Mouse (Mus musculus) liver, embryonic 13.5 days (tissue): ENCODE results near the gene Aifm2. TPM values are rescaled to one million over a fixed set of nuclear protein-coding genes. Genes with fewer than 3 reads are reported as not detected.

Source experiments
- ATAC-seq: fragments of 200-750 bp; cut with Nextera tagmentation; 2 replicates; pipeline ENCODE4 v1.8.0; 2017; ENCODE audit warnings: low read depth, mild to moderate bottlenecking, moderate number of reproducible peaks, moderate library complexity
- DNase-seq: peaks from one replicate; pipeline ENCODE4 v3.0.0; 2022
- H3K27ac ChIP-seq: fragments of 300-500 bp; sonication (generic); 2 replicates; pipeline ENCODE4 v1.5.1; 2015; ENCODE audit warnings: moderate library complexity, mild to moderate bottlenecking, inconsistent platforms
- H3K27me3 ChIP-seq: fragments of 300-500 bp; sonication (generic); 2 replicates; pipeline ENCODE4 v1.6.1; 2015; ENCODE audit warnings: mild to moderate bottlenecking, inconsistent platforms
- H3K36me3 ChIP-seq: fragments of 300-500 bp; sonication (generic); 2 replicates; pipeline ENCODE4 v1.6.1; 2015; ENCODE audit warnings: mild to moderate bottlenecking, inconsistent platforms
- H3K4me1 ChIP-seq: fragments of 300-500 bp; sonication (generic); replicated peaks from 2 replicates; pipeline ENCODE4 v1.6.1; 2015; ENCODE audit warnings: inconsistent platforms
- H3K4me2 ChIP-seq: fragments of 300-500 bp; sonication (generic); 2 replicates; pipeline ENCODE4 v1.6.1; 2015; ENCODE audit warnings: inconsistent platforms, mild to moderate bottlenecking, moderate library complexity
- H3K4me3 ChIP-seq: fragments of 300-500 bp; sonication (generic); replicated peaks from 2 replicates; pipeline ENCODE4 v1.5.1; 2015; ENCODE audit warnings: mild to moderate bottlenecking, inconsistent platforms
- H3K9ac ChIP-seq: fragments of 300-500 bp; sonication (generic); 2 replicates; pipeline ENCODE4 v1.6.1; 2015; ENCODE audit warnings: mild to moderate bottlenecking, inconsistent platforms
- H3K9me3 ChIP-seq: fragments of 300-500 bp; sonication (generic); replicated peaks from 2 replicates; pipeline ENCODE4 v1.6.1; 2016; ENCODE audit warnings: inconsistent platforms
- WGBS: fragments of 180-500 bp; shearing (Covaris S2); methylation state at CpG from one replicate; pipeline ENCODE4 v1.1.7; 2015; ENCODE audit not compliant: insufficient replicate concordance; 5-methylcytosine and 5-hydroxymethylcytosine counted together
- polyA plus RNA-seq: library from polyadenylated mRNA; unstranded; fragments of >200 nt; fragmentation: Nextera tagmentation; extraction: Ambion mirVana; gene quantifications from 2 replicates; pipeline ENCODE4 v1.2.1, GENCODE M21; 2015

Aifm2 gene
- polyA plus RNA-seq, result 3.0 and 3.1 TPM in 2 replicates

- peak within 1 kb of the TSS; percentile 63 for H3K9ac ChIP-seq
- H3K4me3 ChIP-seq, result peak within 1 kb of the TSS; percentile 64
- H3K4me2 ChIP-seq, result peak within 1 kb of the TSS; percentile 87
- 14% methylated on average over 31 of the region's 36 CpGs for WGBS
- H3K36me3 ChIP-seq, result no peaks in the 10 kb centered on the region
- no peaks in the 10 kb centered on the region for H3K27me3 ChIP-seq
- H3K27ac ChIP-seq, result no peak within 1 kb of the TSS
- DNase-seq, result peak; percentile 53
- ATAC-seq, result peak; percentile 91
- H3K9me3 ChIP-seq, result no peaks in the 10 kb centered on the region
- peaks cover 21% of the 10 kb centered on the region for H3K4me1 ChIP-seq
Measured at GRCm38 (mm10) chr10:61714771-61715461, at the start of gene Aifm2. Gene Aifm2 (plus strand): TSS chr10:61715263.

DNA sequence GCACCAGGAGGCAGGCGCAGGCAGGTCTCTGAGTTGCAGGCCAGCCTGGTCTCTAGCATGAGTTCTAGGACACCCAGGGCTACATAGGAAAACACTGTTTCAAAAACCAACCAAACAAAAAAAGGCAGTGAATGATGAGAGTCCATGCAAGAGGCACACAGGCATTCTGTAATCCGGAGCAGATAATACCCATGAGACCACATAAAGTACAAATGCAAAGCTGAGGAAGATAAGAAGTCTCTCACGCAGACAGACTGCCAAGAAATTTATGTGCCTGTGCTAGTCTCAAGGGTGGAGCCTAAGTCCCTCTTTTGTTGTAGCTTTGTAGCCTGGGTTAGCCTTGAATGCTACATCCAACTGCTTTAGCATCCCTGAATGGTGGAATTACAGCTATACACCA is 49.4 kb upstream of the Aifm2 start:
- Histone ChIP-seq H3K4me3 (no peak overlapping the region), H3K4me1 (peaks cover 16% of the 10 kb centered on the region), H3K36me3 (peaks cover 83% of the 10 kb centered on the region), H3K27me3 (no peaks in the 10 kb centered on the region), H3K9me3 (no peaks in the 10 kb centered on the region), H3K9ac (no peak overlapping the region), H3K27ac (no peak overlapping the region), H3K4me2 (no peak overlapping the region)
- no peak for ATAC-seq
- WGBS, result 68% methylated on average over 3 of the region's 3 CpGs
- DNase-seq, result no peak

GRCm38 (mm10) chr10:61669289-61669688 is 45.8 kb upstream of the Aifm2 start:
- WGBS, result 87% methylated on average over 7 of the region's 7 CpGs
- H3K36me3 ChIP-seq, result peaks cover 80% of the 10 kb centered on the region

GRCm38 (mm10) chr10:61669896-61670295 is 45.2 kb upstream of the Aifm2 start:
- H3K36me3 ChIP-seq, result peaks cover 80% of the 10 kb centered on the region
- ATAC-seq (peak; percentile 73), DNase-seq (peak; percentile 13)
- no peaks in the 10 kb centered on the region for H3K9me3 ChIP-seq
- H3K9ac ChIP-seq, result no peak overlapping the region
- H3K27me3 ChIP-seq, result no peaks in the 10 kb centered on the region
- no peak overlapping the region for H3K4me2 ChIP-seq
- H3K27ac ChIP-seq, result peak overlapping the region; percentile 3; the same call in 1 of the 2 replicates
- H3K4me3 ChIP-seq, result no peak overlapping the region
- peaks cover 16% of the 10 kb centered on the region for H3K4me1 ChIP-seq

More at GRCm38 (mm10) chr10:61669289-61669688, 45.8 kb upstream of the Aifm2 start:
- Histone ChIP-seq H3K9ac (no peak overlapping the region), H3K9me3 (no peaks in the 10 kb centered on the region), H3K4me3 (no peak overlapping the region), H3K27me3 (no peaks in the 10 kb centered on the region), H3K27ac (no peak overlapping the region), H3K4me2 (no peak overlapping the region), H3K4me1 (peaks cover 16% of the 10 kb centered on the region)
- ATAC-seq, result no peak
- DNase-seq, result no peak

DNA sequence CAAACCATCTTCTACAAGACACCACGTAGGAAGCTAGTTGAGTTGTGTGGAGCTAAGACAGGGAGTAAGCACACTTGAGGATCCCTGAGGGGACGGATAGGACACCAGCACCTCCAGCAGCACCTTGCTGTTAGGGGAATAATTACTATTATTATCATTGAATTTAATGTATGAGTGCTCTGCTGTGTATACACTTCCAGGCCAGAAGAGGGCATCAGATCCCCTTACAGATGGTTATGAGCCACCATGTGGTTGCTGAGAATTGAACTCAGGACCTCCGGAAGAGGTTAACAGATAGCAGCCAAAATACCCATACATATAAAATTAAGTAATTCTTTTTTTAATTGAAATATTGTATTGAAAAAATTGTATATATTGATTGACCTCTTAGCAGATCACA is 44.3 kb upstream of the Aifm2 start:
- DNase-seq, result no peak
- Histone ChIP-seq H3K4me2 (no peak overlapping the region), H3K9ac (no peak overlapping the region), H3K27ac (0 out of 2 replicates have a peak overlapping the region, but pooled peaks have one; percentile 3), H3K4me1 (peaks cover 22% of the 10 kb centered on the region), H3K27me3 (no peaks in the 10 kb centered on the region), H3K36me3 (peaks cover 77% of the 10 kb centered on the region), H3K4me3 (no peak overlapping the region), H3K9me3 (no peaks in the 10 kb centered on the region)
- 86% methylated on average over 3 of the region's 3 CpGs for WGBS
- ATAC-seq, result no peak

- Histone ChIP-seq H3K9ac (peak overlapping the region; percentile 26; the same call in 1 of the 2 replicates), H3K4me2 (peak overlapping the region; percentile 41), H3K27me3 (no peaks in the 10 kb centered on the region), H3K27ac (peak overlapping the region; percentile 61), H3K4me1 (peaks cover 31% of the 10 kb centered on the region), H3K4me3 (no peak overlapping the region), H3K9me3 (no peaks in the 10 kb centered on the region), H3K36me3 (peaks cover 39% of the 10 kb centered on the region)
- WGBS, result 22% methylated on average over 3 of the region's 3 CpGs
- DNase-seq (peak; percentile 63), ATAC-seq (peak; percentile 28)
Measured at GRCm38 (mm10) chr10:61675935-61676334, 39.1 kb upstream of the Aifm2 start.

GRCm38 (mm10) chr10:61679545-61679944 is 35.5 kb upstream of the Aifm2 start:
- H3K36me3 ChIP-seq, result peaks cover 24% of the 10 kb centered on the region
- 41% methylated on average over 9 of the region's 9 CpGs for WGBS
- ATAC-seq, result no peak

GRCm38 (mm10) chr10:61680015-61680913 is 34.8 kb upstream of the Aifm2 start, which contains the start of gene Sar1a:
Gene Sar1a (plus strand): TSS chr10:61680299.
- peak; percentile 96 for DNase-seq
- peak within 1 kb of the TSS; percentile 82 for H3K27ac ChIP-seq
- peaks cover 24% of the 10 kb centered on the region for H3K36me3 ChIP-seq
- H3K27me3 ChIP-seq, result no peaks in the 10 kb centered on the region
- H3K4me3 ChIP-seq, result peak within 1 kb of the TSS; percentile 96
- H3K9ac ChIP-seq, result peak within 1 kb of the TSS; percentile 91
- no peaks in the 10 kb centered on the region for H3K9me3 ChIP-seq
- peak; percentile 99 for ATAC-seq
- peak within 1 kb of the TSS; percentile 94 for H3K4me2 ChIP-seq
- WGBS, result under 1% methylated on average over 80 of the region's 84 CpGs
- peaks cover 49% of the 10 kb centered on the region for H3K4me1 ChIP-seq

More at GRCm38 (mm10) chr10:61679545-61679944, 35.5 kb upstream of the Aifm2 start:
- peak overlapping the region; percentile 96 for H3K4me3 ChIP-seq
- peak overlapping the region; percentile 74 for H3K4me2 ChIP-seq
- H3K27me3 ChIP-seq, result no peaks in the 10 kb centered on the region
- peaks cover 51% of the 10 kb centered on the region for H3K4me1 ChIP-seq
- no peak for DNase-seq
- peak overlapping the region; percentile 82 for H3K27ac ChIP-seq
- H3K9me3 ChIP-seq, result no peaks in the 10 kb centered on the region
- peak overlapping the region; percentile 91 for H3K9ac ChIP-seq

DNA sequence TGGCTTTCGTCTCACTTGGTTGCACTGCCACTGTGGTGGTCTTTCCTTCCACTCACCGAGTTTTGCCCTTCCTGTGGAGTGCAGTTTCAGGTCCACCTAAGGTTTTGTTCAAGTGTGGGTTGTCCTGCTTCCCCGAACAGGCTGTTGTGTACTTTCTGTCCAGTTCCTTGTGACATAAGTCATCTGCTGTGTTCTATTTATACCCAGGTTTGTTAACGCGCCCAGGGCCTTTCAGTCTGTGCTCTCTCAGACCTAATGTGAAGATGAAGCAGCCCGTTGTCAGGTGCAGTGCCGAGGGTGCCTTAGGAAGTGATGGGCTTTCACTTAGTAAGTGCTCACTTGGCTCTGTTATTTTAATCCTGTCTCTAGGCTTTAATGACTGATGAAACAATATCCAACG is 25.7 kb upstream of the Aifm2 start:
- H3K4me2 ChIP-seq, result no peak overlapping the region
- no peak overlapping the region for H3K4me3 ChIP-seq
- DNase-seq (no peak), ATAC-seq (no peak)
- no peak overlapping the region for H3K9ac ChIP-seq
- H3K27me3 ChIP-seq, result no peaks in the 10 kb centered on the region
- 81% methylated on average over 8 of the region's 8 CpGs for WGBS
- no peak overlapping the region for H3K27ac ChIP-seq
- no peaks in the 10 kb centered on the region for H3K4me1 ChIP-seq
- no peaks in the 10 kb centered on the region for H3K9me3 ChIP-seq
- peaks cover 89% of the 10 kb centered on the region for H3K36me3 ChIP-seq

- no peak for DNase-seq
- H3K9me3 ChIP-seq, result no peaks in the 10 kb centered on the region
- WGBS, result 62% methylated on average over 4 of the region's 4 CpGs
- H3K27ac ChIP-seq, result no peak overlapping the region
- H3K4me2 ChIP-seq, result no peak overlapping the region
- peaks cover 54% of the 10 kb centered on the region for H3K36me3 ChIP-seq
- ATAC-seq, result no peak
- H3K27me3 ChIP-seq, result no peaks in the 10 kb centered on the region
- H3K4me1 ChIP-seq, result peaks cover 30% of the 10 kb centered on the region
- H3K9ac ChIP-seq, result no peak overlapping the region
- no peak overlapping the region for H3K4me3 ChIP-seq
Measured at GRCm38 (mm10) chr10:61693563-61693962, 21.5 kb upstream of the Aifm2 start.
